ENCODE assay signal across 12 mouse cellular contexts in the genomic region with DNA sequence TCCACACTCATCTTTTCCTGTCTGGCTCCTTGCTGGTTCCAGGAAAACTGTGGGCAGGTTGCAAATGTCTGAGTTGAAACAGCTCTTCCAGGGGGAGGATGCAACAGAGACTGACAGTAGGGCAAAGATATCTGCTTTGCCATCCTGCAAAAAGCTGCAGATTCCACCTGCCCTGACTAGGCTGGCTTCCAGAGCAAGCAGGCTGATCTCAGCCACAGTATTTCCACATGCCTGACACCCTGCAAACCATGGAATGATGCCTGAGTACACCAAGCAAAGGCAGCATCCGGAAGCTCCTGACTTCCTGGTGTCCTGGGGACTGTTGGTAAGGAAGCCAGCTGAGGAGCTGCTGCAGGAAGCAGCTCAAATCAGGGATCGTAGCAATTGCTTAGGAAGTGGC. TPM values are rescaled to one million over a fixed set of nuclear protein-coding genes. Genes with fewer than 3 reads are reported as not detected.
DNase-seq lines count a peak whose midpoint lies in the region; ATAC-seq lines count a peak whose summit lies in the region.
"Had no signal": no experiment of that assay in that cellular context is flagged by ENCODE, and none has a peak within 500 bp of the region (broad histone marks: within the 10 kb centered on the region; RNA-seq: fewer than 3 reads in every experiment).

No protein-coding gene starts in this region.

- intact Hi-C loops in left cerebral cortex, postnatal 14 days (cut with DNase I), result no loop called here
- intact Hi-C loops in left cerebral cortex, postnatal 10 days (cut with DNase I), result loop anchor here (5.0 kb wide), 1 partner anchor 328 kb away; the partner anchor contains the start of gene Fam120b

- DNase-seq in frontal cortex, postnatal 10 days (ENCODE audit: low spot score in 2 of 2), result no peak
- DNase-seq in left cerebral cortex, postnatal 14 days (ENCODE audit: low spot score in 2 of 2), result peak; percentile 21 to 40
- DNase-seq in left cerebral cortex, postnatal 10 days (ENCODE audit: extremely low spot score in 1 of 2, low spot score in 2 of 2), result no peak
- DNase-seq in kidney, adult 8-10 months, result peak; percentile 30 to 32
- peak; percentile 25 to 42 for DNase-seq in kidney, postnatal 4 days
- DNase-seq in spleen, adult 12 weeks (ENCODE audit: low spot score), result no peak
- DNase-seq: gastrocnemius, postnatal 36 days; thymus, postnatal 25 days had no signal

- ATAC-seq in frontal cortex, adult (ENCODE audit: low TSS enrichment), result peak; percentile 81
- no peak for ATAC-seq in megakaryocyte progenitor cell, adult 5-6 weeks (replicated peaks; ENCODE audit: poor library complexity)
- ATAC-seq: activated CD4-positive, CD25-positive, alpha-beta regulatory T cell, adult 4 months; forebrain, embryonic 13.5 days had no signal

RNA-seq across cellular contexts. Expression of gene Gm3448, which starts 27.8 kb away (rescaled TPM):
- 1 to 10 TPM; 4.5 to 8.1 TPM for total RNA-seq in left cerebral cortex, postnatal 14 days (2021)
- 1 to 10 TPM; 5.5 to 6.3 TPM for total RNA-seq in left cerebral cortex, postnatal 10 days (2021)
- 10.1 and 11.6 TPM in 2 replicates for total RNA-seq in megakaryocyte progenitor cell, adult 5-6 weeks (2015)
- total RNA-seq in megakaryocyte progenitor cell, adult 5-6 weeks (2017), result 15.4 and 16.3 TPM in 2 replicates

RNA-seq across cellular contexts. Expression of gene Tcte3, which starts 27.8 kb away (rescaled TPM):
- total RNA-seq in left cerebral cortex, postnatal 14 days (2021), result under 1 TPM; 0.51 to 0.70 TPM
- total RNA-seq in left cerebral cortex, postnatal 10 days (2021), result not detected
- 1.0 and 1.9 TPM in 2 replicates for total RNA-seq in megakaryocyte progenitor cell, adult 5-6 weeks (2015)
- total RNA-seq in megakaryocyte progenitor cell, adult 5-6 weeks (2017), result 0.33 TPM in 1 of 2 replicates, not detected in the other
- total RNA-seq: gastrocnemius, postnatal 36 days had no signal

RNA-seq across cellular contexts. Expression of gene Ermard, which starts 28.1 kb away (rescaled TPM):
- total RNA-seq in left cerebral cortex, postnatal 14 days (2021), result 10 to 100 TPM; 44.3 to 51.9 TPM
- total RNA-seq in left cerebral cortex, postnatal 10 days (2021), result 10 to 100 TPM; 39.1 to 45.8 TPM
- 57.6 and 71.7 TPM in 2 replicates for total RNA-seq in megakaryocyte progenitor cell, adult 5-6 weeks (2015)
- total RNA-seq in megakaryocyte progenitor cell, adult 5-6 weeks (2017), result 24.2 and 39.0 TPM in 2 replicates

RNA-seq across cellular contexts. Expression of gene Gm3435, which starts 59.1 kb away (rescaled TPM):
- 1 to 10 TPM; 2.8 to 5.2 TPM for total RNA-seq in left cerebral cortex, postnatal 14 days (2021)
- total RNA-seq in left cerebral cortex, postnatal 10 days (2021), result 1 to 10 TPM; 3.8 TPM
- total RNA-seq in megakaryocyte progenitor cell, adult 5-6 weeks (2015), result 3.9 and 4.3 TPM in 2 replicates
- 2.0 and 2.9 TPM in 2 replicates for total RNA-seq in megakaryocyte progenitor cell, adult 5-6 weeks (2017)

Comparison
In these comparisons a context has a peak if more than half of its experiments do, and no peak if none do; other contexts are left out.
1. DNase-seq: peak in left cerebral cortex, postnatal 14 days (2 of 2), kidney, adult 8-10 months (2 of 2) and kidney, postnatal 4 days (2 of 2); none in frontal cortex, postnatal 10 days (0 of 2), left cerebral cortex, postnatal 10 days (0 of 2) and spleen, adult 12 weeks (single experiment).